Mouse (Mus musculus) hindbrain, embryonic 11.5 days (tissue): Measurements from ENCODE around the gene Med11. TPM values are rescaled to one million over a fixed set of nuclear protein-coding genes. Genes with fewer than 3 reads are reported as not detected.

Experiments
- ATAC-seq: fragments of 200-750 bp; cut with Nextera tagmentation; 2 replicates; pipeline ENCODE4 v1.8.0; 2017; ENCODE audit warnings: mild to moderate bottlenecking, moderate TSS enrichment, moderate library complexity; ENCODE audit not compliant: low FRiP score
- DNase-seq: peaks from one replicate; pipeline ENCODE4 v3.0.0-alpha.2; 2015; ENCODE audit warnings: low spot score
- H3K27ac ChIP-seq: fragments of 300-500 bp; sonication (generic); 2 replicates; pipeline ENCODE4 v1.5.1; 2014; ENCODE audit warnings: mild to moderate bottlenecking, low read depth, low read length
- H3K27me3 ChIP-seq: fragments of 300-500 bp; sonication (generic); 2 replicates; pipeline ENCODE4 v1.6.1; 2014; ENCODE audit warnings: mild to moderate bottlenecking, low read length, moderate library complexity, mixed read lengths; ENCODE audit not compliant: control insufficient read depth, insufficient read depth
- H3K36me3 ChIP-seq: fragments of 300-500 bp; sonication (generic); 2 replicates; pipeline ENCODE4 v1.6.1; 2014; ENCODE audit warnings: mild to moderate bottlenecking, low read length, moderate library complexity, mixed read lengths; ENCODE audit not compliant: control insufficient read depth, insufficient read depth
- H3K4me1 ChIP-seq: fragments of 300-500 bp; sonication (generic); replicated peaks from 2 replicates; pipeline ENCODE4 v1.6.1; 2014; ENCODE audit warnings: low read length, mixed read lengths; ENCODE audit not compliant: control insufficient read depth, insufficient read depth
- H3K4me2 ChIP-seq: fragments of 300-500 bp; sonication (generic); replicated peaks from 2 replicates; pipeline ENCODE4 v1.6.1; 2014; ENCODE audit warnings: mild to moderate bottlenecking, low read depth, low read length
- H3K4me3 ChIP-seq: fragments of 300-500 bp; sonication (generic); 2 replicates; pipeline ENCODE4 v1.5.1; 2014; ENCODE audit warnings: low read depth, low read length
- H3K9ac ChIP-seq: fragments of 300-500 bp; sonication (generic); 2 replicates; pipeline ENCODE4 v1.6.1; 2014; ENCODE audit warnings: low read depth, low read length
- H3K9me3 ChIP-seq: fragments of 300-500 bp; sonication (generic); 2 replicates; pipeline ENCODE4 v1.6.1; 2016; ENCODE audit warnings: low read length; ENCODE audit not compliant: control insufficient read depth
- WGBS: fragments of 180-500 bp; shearing (Covaris S2); extraction: QIAGEN DNeasy Blood & Tissue Kit; methylation state at CpG from one replicate; pipeline ENCODE4 v1.1.7; 2014; 5-methylcytosine and 5-hydroxymethylcytosine counted together
- polyA plus RNA-seq: library from polyadenylated mRNA; unstranded; fragments of >200 nt; fragmentation: Nextera tagmentation; extraction: Ambion mirVana; gene quantifications from 2 replicates; pipeline ENCODE4 v1.2.1, GENCODE M21; 2014

Med11 gene
- polyA plus RNA-seq, 1 experiment from 2014 or later: 40.2 TPM

- Histone ChIP-seq H3K4me1 (no peaks in the 10 kb centered on the region), H3K4me2 (peak within 1 kb of the TSS; percentile 79), H3K27me3 (peaks cover 21% of the 10 kb centered on the region), H3K9ac (peak within 1 kb of the TSS; percentile 53), H3K4me3 (peak within 1 kb of the TSS; percentile 38), H3K27ac (no peak within 1 kb of the TSS), H3K36me3 (no peaks in the 10 kb centered on the region), H3K9me3 (no peaks in the 10 kb centered on the region)
- WGBS: 19% methylated on average over 30 of the region's 32 CpGs
- ATAC-seq: no peak
- peak; percentile 21 for DNase-seq
These were observed 7.2 kb downstream of the Med11 start, which contains the start of gene Zmynd15 for GRCm38 (mm10) chr11:70458688-70459600. Gene Zmynd15 (plus strand): TSS chr11:70459433.

GRCm38 (mm10) chr11:70459601-70460101, 7.9 kb downstream of the Med11 start, which contains the start of gene Cxcl16:
Gene Cxcl16 (minus strand): TSS chr11:70459984.
- Histone ChIP-seq H3K36me3 (no peaks in the 10 kb centered on the region), H3K9ac (peak within 1 kb of the TSS; percentile 53), H3K27me3 (peaks cover 22% of the 10 kb centered on the region), H3K4me2 (peak within 1 kb of the TSS; percentile 79), H3K9me3 (no peaks in the 10 kb centered on the region), H3K27ac (no peak within 1 kb of the TSS), H3K4me1 (no peaks in the 10 kb centered on the region), H3K4me3 (peak within 1 kb of the TSS; percentile 38)
- no peak for ATAC-seq
- DNase-seq: peak; percentile 35
- WGBS: 5% methylated on average over 30 of the region's 30 CpGs

GRCm38 (mm10) chr11:70463970-70464369, 12.3 kb downstream of the Med11 start:
- H3K9me3 ChIP-seq: no peaks in the 10 kb centered on the region
- ATAC-seq: no peak
- 75% methylated on average over 5 of the region's 5 CpGs for WGBS
- H3K36me3 ChIP-seq: no peaks in the 10 kb centered on the region
- no peaks in the 10 kb centered on the region for H3K4me1 ChIP-seq
- H3K4me2 ChIP-seq: no peak overlapping the region
- DNase-seq: no peak
- H3K27ac ChIP-seq: no peak overlapping the region
- peaks cover 24% of the 10 kb centered on the region for H3K27me3 ChIP-seq
- no peak overlapping the region for H3K9ac ChIP-seq
- H3K4me3 ChIP-seq: no peak overlapping the region

DNA sequence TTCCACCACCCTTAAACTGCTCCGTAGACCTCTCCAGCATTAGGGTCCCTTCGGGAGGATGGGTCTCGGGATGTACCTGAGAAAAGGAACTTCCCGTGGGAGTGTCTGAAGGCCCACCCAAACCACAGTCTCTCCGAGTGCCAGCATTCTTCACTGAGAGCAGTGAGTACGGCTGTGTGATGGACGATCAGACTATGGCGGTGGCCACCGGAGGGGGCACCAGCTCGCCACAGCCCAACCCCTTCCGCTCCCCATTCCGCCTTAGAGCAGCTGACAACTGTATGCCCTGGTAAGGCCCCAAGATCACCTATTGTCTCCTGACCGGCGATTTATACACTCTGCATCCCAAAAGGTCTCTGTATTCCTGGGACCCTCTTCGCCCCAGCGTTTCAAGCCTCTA, 13.5 kb downstream of the Med11 start:
- Histone ChIP-seq H3K27me3 (peaks cover 18% of the 10 kb centered on the region), H3K9ac (no peak overlapping the region), H3K4me2 (no peak overlapping the region), H3K4me1 (no peaks in the 10 kb centered on the region), H3K36me3 (no peaks in the 10 kb centered on the region), H3K27ac (no peak overlapping the region), H3K4me3 (no peak overlapping the region), H3K9me3 (no peaks in the 10 kb centered on the region)
- ATAC-seq (no peak), DNase-seq (peak; percentile 36)
- WGBS: 18% methylated on average over 16 of the region's 16 CpGs

GRCm38 (mm10) chr11:70465824-70466223, 14.1 kb downstream of the Med11 start:
- WGBS: 13% methylated on average over 23 of the region's 23 CpGs
- Histone ChIP-seq H3K9me3 (no peaks in the 10 kb centered on the region), H3K4me3 (peak overlapping the region; percentile 3; the same call in 1 of the 2 replicates), H3K4me1 (no peaks in the 10 kb centered on the region), H3K36me3 (no peaks in the 10 kb centered on the region), H3K27me3 (peaks cover 12% of the 10 kb centered on the region), H3K9ac (no peak overlapping the region), H3K4me2 (peak overlapping the region; percentile 22; the same call in 1 of the 2 replicates), H3K27ac (no peak overlapping the region)
- DNase-seq (peak; percentile 18), ATAC-seq (no peak)

GRCm38 (mm10) chr11:70467902-70468619, 16.3 kb downstream of the Med11 start:
- no peak overlapping the region for H3K4me3 ChIP-seq
- H3K27ac ChIP-seq: no peak overlapping the region
- no peaks in the 10 kb centered on the region for H3K4me1 ChIP-seq
- no peak overlapping the region for H3K9ac ChIP-seq
- H3K4me2 ChIP-seq: no peak overlapping the region
- ATAC-seq: no peak
- DNase-seq: no peak
- H3K36me3 ChIP-seq: no peaks in the 10 kb centered on the region
- 84% methylated on average over 5 of the region's 5 CpGs for WGBS
- no peaks in the 10 kb centered on the region for H3K9me3 ChIP-seq
- H3K27me3 ChIP-seq: peaks cover 10% of the 10 kb centered on the region; the same call in 1 of the 2 replicates

DNA sequence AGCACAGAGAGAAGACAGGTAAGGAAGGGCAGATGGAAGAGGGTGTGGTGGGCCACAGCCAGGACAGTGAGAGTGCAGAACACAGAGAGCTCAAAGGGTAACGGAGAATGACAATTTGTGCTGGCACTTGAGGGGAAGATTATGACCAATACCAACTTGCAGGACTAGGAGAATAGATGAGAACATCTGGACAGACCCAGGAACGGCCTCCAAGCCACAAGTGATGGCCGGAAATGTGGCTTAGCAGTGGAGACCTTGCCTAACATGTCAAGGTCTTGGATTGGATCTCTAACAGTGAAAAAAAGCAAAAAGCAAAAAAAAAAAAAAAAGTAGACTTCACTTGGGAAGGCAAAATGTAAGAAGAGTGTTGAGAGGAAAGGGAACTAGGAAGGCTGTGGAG, 18.0 kb downstream of the Med11 start:
- DNase-seq: no peak
- 96% methylated on average over 3 of the region's 3 CpGs for WGBS
- no peak overlapping the region for H3K4me2 ChIP-seq
- H3K36me3 ChIP-seq: no peaks in the 10 kb centered on the region
- H3K27me3 ChIP-seq: peaks cover 8% of the 10 kb centered on the region; the same call in 1 of the 2 replicates
- no peaks in the 10 kb centered on the region for H3K9me3 ChIP-seq
- H3K4me3 ChIP-seq: no peak overlapping the region
- H3K27ac ChIP-seq: no peak overlapping the region
- H3K9ac ChIP-seq: no peak overlapping the region
- no peak for ATAC-seq
- no peaks in the 10 kb centered on the region for H3K4me1 ChIP-seq

- H3K36me3 ChIP-seq: no peaks in the 10 kb centered on the region
- H3K9ac ChIP-seq: no peak overlapping the region
- H3K4me3 ChIP-seq: no peak overlapping the region
- H3K4me1 ChIP-seq: no peaks in the 10 kb centered on the region
- no peaks in the 10 kb centered on the region for H3K9me3 ChIP-seq
- ATAC-seq (no peak), DNase-seq (no peak)
- no peak overlapping the region for H3K27ac ChIP-seq
- H3K27me3 ChIP-seq: no peaks in the 10 kb centered on the region
- H3K4me2 ChIP-seq: no peak overlapping the region
These were observed 21.0 kb downstream of the Med11 start for GRCm38 (mm10) chr11:70472716-70473115.
